Mouse (Mus musculus): ENCODE results near the gene Foxe1. TPM values are rescaled to one million over a fixed set of nuclear protein-coding genes. Genes with fewer than 3 reads are reported as not detected.

Foxe1 gene
- not detected for total RNA-seq (2021)
- long read RNA-seq, experiment 1, partial matches to known transcripts, result 0 of 1 reads
- long read RNA-seq, experiment 1, other reads (novel, unspliced or antisense), result 0 of 1 reads
- long read RNA-seq, experiment 2, partial matches to known transcripts, result 0 of 1 reads
- long read RNA-seq, experiment 2, other reads (novel, unspliced or antisense), result 0 of 1 reads

- no peak for DNase-seq
Observed at GRCm38 (mm10) chr4:46343596-46344260, at the start of gene Foxe1. Foxe1 (plus strand) TSS chr4:46343609.

GRCm38 (mm10) chr4:46304071-46304470, 39.3 kb upstream of the Foxe1 start:
- DNase-seq, result peak; percentile 89 to 92

GRCm38 (mm10) chr4:46304757-46305384, 38.5 kb upstream of the Foxe1 start:
- peak; percentile 93 to 96 for DNase-seq

- DNase-seq, result no peak
Observed at GRCm38 (mm10) chr4:46305436-46305835, 38.0 kb upstream of the Foxe1 start.

- peak; percentile 82 to 89 for DNase-seq
Observed at GRCm38 (mm10) chr4:46307341-46307740, 36.1 kb upstream of the Foxe1 start.

GRCm38 (mm10) chr4:46307869-46308268, 35.5 kb upstream of the Foxe1 start:
- no peak for DNase-seq

- no peak for DNase-seq
Observed at GRCm38 (mm10) chr4:46311631-46312030, 31.8 kb upstream of the Foxe1 start.

- DNase-seq, result no peak
Observed at GRCm38 (mm10) chr4:46321730-46322389, 21.5 kb upstream of the Foxe1 start.

GRCm38 (mm10) chr4:46322715-46323114, 20.7 kb upstream of the Foxe1 start:
- no peak for DNase-seq

- DNase-seq, result no peak
Observed at GRCm38 (mm10) chr4:46328906-46329305, 14.5 kb upstream of the Foxe1 start.

GRCm38 (mm10) chr4:46335846-46336245, 7.6 kb upstream of the Foxe1 start:
- no peak for DNase-seq

- no peak for DNase-seq
Observed at GRCm38 (mm10) chr4:46337990-46338389, 5.4 kb upstream of the Foxe1 start.

- DNase-seq, result no peak
Observed at GRCm38 (mm10) chr4:46339026-46339425, 4.4 kb upstream of the Foxe1 start.

GRCm38 (mm10) chr4:46339584-46339983, 3.8 kb upstream of the Foxe1 start:
- peak; percentile 43 to 53 for DNase-seq

GRCm38 (mm10) chr4:46341831-46342680, 1.4 kb upstream of the Foxe1 start:
- no peak for DNase-seq

- DNase-seq, result no peak
Observed at GRCm38 (mm10) chr4:46342711-46343286, 610 bp upstream of the Foxe1 start.

GRCm38 (mm10) chr4:46344288-46344687, 879 bp downstream of the Foxe1 start:
- DNase-seq, result peak in 1 of 2 experiments; percentile 43

- no peak for DNase-seq
Observed at GRCm38 (mm10) chr4:46345056-46345772, 1.8 kb downstream of the Foxe1 start.

GRCm38 (mm10) chr4:46345773-46346100, 2.3 kb downstream of the Foxe1 start:
- DNase-seq, result no peak

- no peak for DNase-seq
Observed at GRCm38 (mm10) chr4:46346221-46346620, 2.8 kb downstream of the Foxe1 start.

- no peak for DNase-seq
Observed at GRCm38 (mm10) chr4:46347141-46347540, 3.7 kb downstream of the Foxe1 start.
